Mouse (Mus musculus) megakaryocyte, embryonic 14.5 days (primary cell): Measurements from ENCODE around the gene Cpxm2. TPM values are rescaled to one million over a fixed set of nuclear protein-coding genes. Genes with fewer than 3 reads are reported as not detected.

ENCODE experiments used
- H3K27me3 ChIP-seq: replicated peaks from 2 replicates; pipeline ENCODE3; 2012; ENCODE audit warnings: inconsistent platforms
- H3K36me3 ChIP-seq: replicated peaks from 2 replicates; pipeline ENCODE3; 2012; ENCODE audit warnings: low read length, inconsistent platforms, mixed read lengths
- H3K4me1 ChIP-seq: 2 replicates; pipeline ENCODE4 v1.6.1; 2012; ENCODE audit warnings: inconsistent platforms
- H3K4me3 ChIP-seq: replicated peaks from 2 replicates; pipeline ENCODE3; 2012; ENCODE audit warnings: moderate library complexity, mild to moderate bottlenecking, inconsistent platforms
- H3K9me3 ChIP-seq: 2 replicates; pipeline ENCODE4 v1.6.1; 2012; ENCODE audit warnings: inconsistent platforms
- FLI1 ChIP-seq: IDR thresholded peaks from 2 replicates; pipeline ENCODE4 v1.6.1; 2012; ENCODE audit warnings: low read length, inconsistent platforms, mixed read lengths
- GATA1 ChIP-seq: IDR thresholded peaks from 3 replicates; pipeline ENCODE4 v1.6.1; 2012; ENCODE audit warnings: mixed read lengths, low read length, inconsistent platforms, borderline replicate concordance
- polyA plus RNA-seq: library from polyadenylated mRNA; stranded (reverse); fragments of >175 nt; gene quantifications from 2 replicates; pipeline ENCODE4 v1.2.3, GENCODE M21; 2012; ENCODE audit warnings: low replicate concordance; ENCODE audit not compliant: insufficient read depth

Gene Cpxm2
- polyA plus RNA-seq = not detected in 2 replicates

- no peak for TF ChIP-seq FLI1
- no peak for TF ChIP-seq GATA1
- Histone ChIP-seq H3K9me3 (no peaks in the 10 kb centered on the region), H3K4me3 (no peak within 1 kb of the TSS), H3K36me3 (no peaks in the 10 kb centered on the region), H3K4me1 (no peaks in the 10 kb centered on the region), H3K27me3 (peaks cover 31% of the 10 kb centered on the region)
Measured at GRCm38 (mm10) chr7:132154368-132154961, at the start of gene Cpxm2. Cpxm2 (minus strand) TSS chr7:132154739.

- TF ChIP-seq GATA1 (no peak), FLI1 (no peak)
- Histone ChIP-seq H3K27me3 (peaks cover 18% of the 10 kb centered on the region), H3K4me1 (no peaks in the 10 kb centered on the region), H3K4me3 (no peak overlapping the region), H3K36me3 (no peaks in the 10 kb centered on the region), H3K9me3 (no peaks in the 10 kb centered on the region)
Measured at GRCm38 (mm10) chr7:132204073-132204612, 49.6 kb upstream of the Cpxm2 start.

- Histone ChIP-seq H3K4me1 (no peaks in the 10 kb centered on the region), H3K36me3 (no peaks in the 10 kb centered on the region), H3K27me3 (peaks cover 16% of the 10 kb centered on the region), H3K4me3 (no peak overlapping the region), H3K9me3 (no peaks in the 10 kb centered on the region)
- TF ChIP-seq FLI1 = no peak
- no peak for TF ChIP-seq GATA1
Measured at GRCm38 (mm10) chr7:132199686-132200085, 45.1 kb upstream of the Cpxm2 start.

- TF ChIP-seq GATA1 = no peak
- no peak for TF ChIP-seq FLI1
- H3K27me3 ChIP-seq = peaks cover 18% of the 10 kb centered on the region
- no peaks in the 10 kb centered on the region for H3K36me3 ChIP-seq
- no peaks in the 10 kb centered on the region for H3K4me1 ChIP-seq
- no peak overlapping the region for H3K4me3 ChIP-seq
- no peaks in the 10 kb centered on the region for H3K9me3 ChIP-seq
Measured at GRCm38 (mm10) chr7:132198806-132199205, 44.3 kb upstream of the Cpxm2 start.

GRCm38 (mm10) chr7:132197817-132198475 lies 43.4 kb upstream of the Cpxm2 start:
- Histone ChIP-seq H3K36me3 (no peaks in the 10 kb centered on the region), H3K4me1 (no peaks in the 10 kb centered on the region), H3K4me3 (no peak overlapping the region), H3K27me3 (peaks cover 18% of the 10 kb centered on the region), H3K9me3 (no peaks in the 10 kb centered on the region)
- no peak for TF ChIP-seq GATA1
- no peak for TF ChIP-seq FLI1

- peaks cover 17% of the 10 kb centered on the region for H3K27me3 ChIP-seq
- H3K36me3 ChIP-seq = no peaks in the 10 kb centered on the region
- H3K9me3 ChIP-seq = no peaks in the 10 kb centered on the region
- no peak overlapping the region for H3K4me3 ChIP-seq
- TF ChIP-seq FLI1 (no peak), GATA1 (no peak)
- no peaks in the 10 kb centered on the region for H3K4me1 ChIP-seq
Measured at GRCm38 (mm10) chr7:132196581-132196980, 42.0 kb upstream of the Cpxm2 start.

- Histone ChIP-seq H3K4me3 (no peak overlapping the region), H3K27me3 (peaks cover 15% of the 10 kb centered on the region), H3K9me3 (no peaks in the 10 kb centered on the region), H3K4me1 (peaks cover 4% of the 10 kb centered on the region; the same call in 1 of the 2 replicates), H3K36me3 (no peaks in the 10 kb centered on the region)
- TF ChIP-seq GATA1 (no peak), FLI1 (no peak)
Measured at GRCm38 (mm10) chr7:132193606-132194005, 39.1 kb upstream of the Cpxm2 start.

- peaks cover 4% of the 10 kb centered on the region; the same call in 1 of the 2 replicates for H3K4me1 ChIP-seq
- H3K27me3 ChIP-seq = peaks cover 9% of the 10 kb centered on the region
- no peaks in the 10 kb centered on the region for H3K36me3 ChIP-seq
- no peaks in the 10 kb centered on the region for H3K9me3 ChIP-seq
- H3K4me3 ChIP-seq = no peak overlapping the region
- TF ChIP-seq GATA1 (no peak), FLI1 (no peak)
Measured at GRCm38 (mm10) chr7:132187456-132187855, 32.9 kb upstream of the Cpxm2 start.

- H3K27me3 ChIP-seq = peaks cover 4% of the 10 kb centered on the region
- TF ChIP-seq GATA1 = no peak
- TF ChIP-seq FLI1 = no peak
Measured at GRCm38 (mm10) chr7:132183892-132184404, 29.4 kb upstream of the Cpxm2 start.

More at GRCm38 (mm10) chr7:132183892-132184404, 29.4 kb upstream of the Cpxm2 start:
- no peaks in the 10 kb centered on the region for H3K4me1 ChIP-seq
- H3K36me3 ChIP-seq = no peaks in the 10 kb centered on the region
- no peak overlapping the region for H3K4me3 ChIP-seq
- no peaks in the 10 kb centered on the region for H3K9me3 ChIP-seq
